Mouse (Mus musculus): ENCODE measurements at regions not wholly inside any gene's neighbourhood (a gene's known extent, or its start where the extent isn't known, plus 50 kb on each side); places are given as distances from the start of the nearest gene placed in this dataset.

GRCm38 (mm10) chr5:111509014-111509561 is 91.9 kb downstream of the Mn1 start:
- TF ChIP-seq EP300 (IDR thresholded peaks at IDR 0.05), result no peak; the same call in 1 of the 2 replicates
- no peak for TF ChIP-seq CTCF (IDR thresholded peaks at IDR 0.05)

Data from lung, postnatal 0 days (tissue).